Mouse (Mus musculus): ENCODE measurements at regions not wholly inside any gene's neighbourhood (a gene's known extent, or its start where the extent isn't known, plus 50 kb on each side); places are given as distances from the start of the nearest gene placed in this dataset.

GRCm38 (mm10) chr11:28681311-28681710 lies 97.2 kb upstream of the Ccdc85a start:
- DNase-seq (ENCODE audit: low read depth, low spot score), result no peak
- Histone ChIP-seq H3K36me3 (ENCODE audit: control insufficient read depth, insufficient read depth, low read length, poor library complexity, severe bottlenecking) (no peaks in the 10 kb centered on the region), H3K4me3 (ENCODE audit: insufficient read depth in 1 of 2, low read depth in 1 of 2, low read length in 2 of 2, poor library complexity in 1 of 2, severe bottlenecking in 1 of 2) (no peak overlapping the region), H3K27ac (ENCODE audit: insufficient read depth, low read depth, low read length, poor library complexity, severe bottlenecking) (no peak overlapping the region), H3K9ac (ENCODE audit: insufficient read depth, low read depth, low read length, poor library complexity, severe bottlenecking) (no peak overlapping the region), H3K4me1 (ENCODE audit: control insufficient read depth in 2 of 2, insufficient read depth in 2 of 2, low read length in 2 of 2, poor library complexity in 1 of 2) (no peaks in the 10 kb centered on the region), H3K9me3 (ENCODE audit: control insufficient read depth, insufficient read depth, low read depth, low read length) (no peaks in the 10 kb centered on the region)
- in situ Hi-C loops (cut with MboI; ENCODE audit: low sequenced_read_pairs in 2 of 2, unreplicated experiment in 2 of 2), result no loop called here
- TF ChIP-seq HCFC1 (IDR thresholded peaks at IDR 0.05; ENCODE audit: borderline replicate concordance, insufficient read depth, low read length), result no peak

DNA sequence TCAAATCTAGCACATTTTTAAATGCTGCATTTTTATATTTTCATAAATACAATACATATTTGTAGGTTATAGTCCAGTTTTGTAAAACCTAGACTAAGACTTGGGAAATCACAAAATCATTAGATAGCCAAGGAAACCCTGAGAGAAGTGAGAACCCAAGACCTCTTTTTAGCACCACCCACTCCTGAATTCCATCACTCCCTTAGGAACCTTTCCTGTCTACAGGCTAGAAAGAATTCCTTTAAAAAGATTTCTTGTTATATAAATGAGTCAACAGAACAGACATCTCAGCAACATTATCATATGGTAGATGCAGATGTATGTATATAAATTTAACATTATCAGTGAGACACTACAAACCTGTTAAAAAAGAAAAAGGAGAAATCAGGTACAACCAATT lies 86.6 kb upstream of the Ccdc85a start:
- TF ChIP-seq HCFC1 (IDR thresholded peaks at IDR 0.05; ENCODE audit: borderline replicate concordance, insufficient read depth, low read length) (no peak), CHD2 (IDR thresholded peaks at IDR 0.05; ENCODE audit: low read depth, low read length) (no peak), ZC3H11A (IDR thresholded peaks at IDR 0.05; ENCODE audit: borderline replicate concordance, low read depth, low read length) (no peak), ZNF384 (IDR thresholded peaks at IDR 0.05; ENCODE audit: low read depth, low read length) (no peak), MAFK (IDR thresholded peaks at IDR 0.05; ENCODE audit: insufficient read depth, low read depth, low read length) (no peak)
- Histone ChIP-seq H3K4me1 (ENCODE audit: control insufficient read depth in 2 of 2, insufficient read depth in 2 of 2, low read length in 2 of 2, poor library complexity in 1 of 2) (no peaks in the 10 kb centered on the region), H3K36me3 (ENCODE audit: control insufficient read depth, insufficient read depth, low read length, poor library complexity, severe bottlenecking) (no peaks in the 10 kb centered on the region), H3K27ac (ENCODE audit: insufficient read depth, low read depth, low read length, poor library complexity, severe bottlenecking) (no peak overlapping the region), H3K4me3 (ENCODE audit: insufficient read depth in 1 of 2, low read depth in 1 of 2, low read length in 2 of 2, poor library complexity in 1 of 2, severe bottlenecking in 1 of 2) (no peak overlapping the region), H3K9me3 (ENCODE audit: control insufficient read depth, insufficient read depth, low read depth, low read length) (no peaks in the 10 kb centered on the region), H3K9ac (ENCODE audit: insufficient read depth, low read depth, low read length, poor library complexity, severe bottlenecking) (no peak overlapping the region)
- no peak for DNase-seq (ENCODE audit: low read depth, low spot score)
- in situ Hi-C loops (cut with MboI; ENCODE audit: low sequenced_read_pairs in 2 of 2, unreplicated experiment in 2 of 2), result no loop called here

GRCm38 (mm10) chr11:28669359-28669758 lies 85.2 kb upstream of the Ccdc85a start:
- H3K4me1 ChIP-seq (ENCODE audit: control insufficient read depth in 2 of 2, insufficient read depth in 2 of 2, low read length in 2 of 2, poor library complexity in 1 of 2), result no peaks in the 10 kb centered on the region
- no peaks in the 10 kb centered on the region for H3K9me3 ChIP-seq (ENCODE audit: control insufficient read depth, insufficient read depth, low read depth, low read length)
- no peak overlapping the region for H3K4me3 ChIP-seq (ENCODE audit: insufficient read depth in 1 of 2, low read depth in 1 of 2, low read length in 2 of 2, poor library complexity in 1 of 2, severe bottlenecking in 1 of 2)
- H3K36me3 ChIP-seq (ENCODE audit: control insufficient read depth, insufficient read depth, low read length, poor library complexity, severe bottlenecking), result no peaks in the 10 kb centered on the region
- TF ChIP-seq HCFC1 (IDR thresholded peaks at IDR 0.05; ENCODE audit: borderline replicate concordance, insufficient read depth, low read length), result no peak
- TF ChIP-seq CHD2 (IDR thresholded peaks at IDR 0.05; ENCODE audit: low read depth, low read length), result no peak
- no peak for TF ChIP-seq ZC3H11A (IDR thresholded peaks at IDR 0.05; ENCODE audit: borderline replicate concordance, low read depth, low read length)
- TF ChIP-seq MAFK (IDR thresholded peaks at IDR 0.05; ENCODE audit: insufficient read depth, low read depth, low read length), result no peak
- no peak for TF ChIP-seq ZNF384 (IDR thresholded peaks at IDR 0.05; ENCODE audit: low read depth, low read length)
- H3K9ac ChIP-seq (ENCODE audit: insufficient read depth, low read depth, low read length, poor library complexity, severe bottlenecking), result no peak overlapping the region
- in situ Hi-C loops (cut with MboI; ENCODE audit: low sequenced_read_pairs in 2 of 2, unreplicated experiment in 2 of 2), result no loop called here
- no peak for DNase-seq (ENCODE audit: low read depth, low spot score)
- H3K27ac ChIP-seq (ENCODE audit: insufficient read depth, low read depth, low read length, poor library complexity, severe bottlenecking), result no peak overlapping the region

DNA sequence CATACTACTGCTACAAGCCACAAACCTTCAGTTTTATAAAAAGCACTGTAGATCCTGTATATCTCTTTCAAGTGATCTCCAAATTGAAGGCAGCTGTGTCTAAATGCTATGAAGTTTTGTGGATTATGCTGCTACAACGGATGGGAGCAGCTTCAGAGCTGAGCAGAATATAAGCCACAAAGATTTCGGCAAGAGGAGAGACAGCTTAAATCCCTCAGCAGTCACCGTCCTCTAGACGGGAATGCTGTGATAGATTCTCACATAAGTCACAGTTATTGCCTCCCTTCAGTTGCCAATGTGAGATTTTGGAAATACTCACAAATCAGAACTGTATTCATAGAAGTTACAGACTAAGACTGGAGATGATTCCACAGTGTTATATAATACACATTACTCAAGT lies 76.3 kb upstream of the Ccdc85a start:
- in situ Hi-C loops (cut with MboI; ENCODE audit: low sequenced_read_pairs in 2 of 2, unreplicated experiment in 2 of 2), result no loop called here
- DNase-seq (ENCODE audit: low read depth, low spot score), result no peak
- TF ChIP-seq CHD2 (IDR thresholded peaks at IDR 0.05; ENCODE audit: low read depth, low read length), result no peak
- no peak for TF ChIP-seq HCFC1 (IDR thresholded peaks at IDR 0.05; ENCODE audit: borderline replicate concordance, insufficient read depth, low read length)
- TF ChIP-seq ZC3H11A (IDR thresholded peaks at IDR 0.05; ENCODE audit: borderline replicate concordance, low read depth, low read length), result no peak
- no peak for TF ChIP-seq MAFK (IDR thresholded peaks at IDR 0.05; ENCODE audit: insufficient read depth, low read depth, low read length)
- TF ChIP-seq ZNF384 (IDR thresholded peaks at IDR 0.05; ENCODE audit: low read depth, low read length), result no peak
- Histone ChIP-seq H3K9ac (ENCODE audit: insufficient read depth, low read depth, low read length, poor library complexity, severe bottlenecking) (no peak overlapping the region), H3K4me1 (ENCODE audit: control insufficient read depth in 2 of 2, insufficient read depth in 2 of 2, low read length in 2 of 2, poor library complexity in 1 of 2) (no peaks in the 10 kb centered on the region), H3K9me3 (ENCODE audit: control insufficient read depth, insufficient read depth, low read depth, low read length) (no peaks in the 10 kb centered on the region), H3K36me3 (ENCODE audit: control insufficient read depth, insufficient read depth, low read length, poor library complexity, severe bottlenecking) (no peaks in the 10 kb centered on the region), H3K4me3 (ENCODE audit: insufficient read depth in 1 of 2, low read depth in 1 of 2, low read length in 2 of 2, poor library complexity in 1 of 2, severe bottlenecking in 1 of 2) (no peak overlapping the region), H3K27ac (ENCODE audit: insufficient read depth, low read depth, low read length, poor library complexity, severe bottlenecking) (no peak overlapping the region)

GRCm38 (mm10) chr11:28655169-28655846 lies 71.2 kb upstream of the Ccdc85a start:
- H3K36me3 ChIP-seq (ENCODE audit: control insufficient read depth, insufficient read depth, low read length, poor library complexity, severe bottlenecking), result no peaks in the 10 kb centered on the region
- in situ Hi-C loops (cut with MboI; ENCODE audit: low sequenced_read_pairs in 2 of 2, unreplicated experiment in 2 of 2), result no loop called here
- DNase-seq (ENCODE audit: low read depth, low spot score), result no peak
- H3K27ac ChIP-seq (ENCODE audit: insufficient read depth, low read depth, low read length, poor library complexity, severe bottlenecking), result no peak overlapping the region
- no peaks in the 10 kb centered on the region for H3K9me3 ChIP-seq (ENCODE audit: control insufficient read depth, insufficient read depth, low read depth, low read length)
- TF ChIP-seq HCFC1 (IDR thresholded peaks at IDR 0.05; ENCODE audit: borderline replicate concordance, insufficient read depth, low read length) (no peak), CHD2 (IDR thresholded peaks at IDR 0.05; ENCODE audit: low read depth, low read length) (no peak), MAFK (IDR thresholded peaks at IDR 0.05; ENCODE audit: insufficient read depth, low read depth, low read length) (no peak), ZC3H11A (IDR thresholded peaks at IDR 0.05; ENCODE audit: borderline replicate concordance, low read depth, low read length) (no peak), ZNF384 (IDR thresholded peaks at IDR 0.05; ENCODE audit: low read depth, low read length) (no peak)
- no peak overlapping the region for H3K4me3 ChIP-seq (ENCODE audit: insufficient read depth in 1 of 2, low read depth in 1 of 2, low read length in 2 of 2, poor library complexity in 1 of 2, severe bottlenecking in 1 of 2)
- no peak overlapping the region for H3K9ac ChIP-seq (ENCODE audit: insufficient read depth, low read depth, low read length, poor library complexity, severe bottlenecking)
- no peaks in the 10 kb centered on the region for H3K4me1 ChIP-seq (ENCODE audit: control insufficient read depth in 2 of 2, insufficient read depth in 2 of 2, low read length in 2 of 2, poor library complexity in 1 of 2)

All from ES-E14 (cell line).